Mouse (Mus musculus): ENCODE measurements around the gene Crebbp. TPM values are rescaled to one million over a fixed set of nuclear protein-coding genes. Genes with fewer than 3 reads are reported as not detected.

Gene Crebbp
- polyA plus RNA-seq, 1 experiment, result 56.9 TPM

- Histone ChIP-seq H3K4me1 (replicated peaks; ENCODE audit: control insufficient read depth, insufficient read depth, low read length) (no peaks in the 10 kb centered on the region), H3K36me3 (ENCODE audit: control insufficient read depth, insufficient read depth, low read length) (peaks cover 89% of the 10 kb centered on the region), H3K4me3 (ENCODE audit: control insufficient read depth, insufficient read depth, low read length) (no peak overlapping the region), H3K27me3 (ENCODE audit: control insufficient read depth, insufficient read depth, low read length) (no peaks in the 10 kb centered on the region), H3K27ac (ENCODE audit: control insufficient read depth, insufficient read depth, low read length) (no peak overlapping the region)
- DNase-seq, result no peak
- 98% methylated on average over 4 of the region's 4 CpGs for WGBS
- TF ChIP-seq CTCF (IDR thresholded peaks at IDR 0.05; ENCODE audit: borderline replicate concordance, control insufficient read depth, extremely low read depth, insufficient read depth, low read length, poor library complexity) (no peak), POLR2A (IDR thresholded peaks at IDR 0.05; ENCODE audit: control insufficient read depth, extremely low read depth, insufficient read depth, low read length, poor library complexity) (no peak)
Measured at GRCm38 (mm10) chr16:4117072-4117471, 96.7 kb downstream of the Crebbp start.

DNA sequence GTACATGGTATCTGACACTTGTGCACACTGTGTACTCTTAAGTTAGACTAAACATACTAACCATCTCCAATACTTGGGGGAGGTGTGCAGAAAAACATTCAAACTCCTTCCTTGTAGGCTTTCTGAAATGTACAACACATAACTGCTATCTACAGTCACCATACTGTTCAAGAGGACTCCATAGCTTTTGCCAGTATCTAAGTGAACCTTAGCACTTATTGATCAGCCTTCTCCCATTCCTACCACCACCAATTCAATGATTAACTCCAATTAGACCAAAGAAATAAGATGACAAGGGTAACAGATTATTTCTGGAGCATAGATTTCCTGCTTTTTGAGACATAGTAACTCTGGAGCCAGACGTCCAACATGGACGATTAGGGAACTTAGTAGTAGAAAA lies 113.4 kb downstream of the Crebbp start:
- TF ChIP-seq CTCF (IDR thresholded peaks at IDR 0.05; ENCODE audit: borderline replicate concordance, control insufficient read depth, extremely low read depth, insufficient read depth, low read length, poor library complexity), result no peak
- no peak for TF ChIP-seq POLR2A (IDR thresholded peaks at IDR 0.05; ENCODE audit: control insufficient read depth, extremely low read depth, insufficient read depth, low read length, poor library complexity)
- no peak for DNase-seq
- 94% methylated on average over 2 of the region's 2 CpGs for WGBS
- no peaks in the 10 kb centered on the region for H3K27me3 ChIP-seq (ENCODE audit: control insufficient read depth, insufficient read depth, low read length)
- no peaks in the 10 kb centered on the region for H3K4me1 ChIP-seq (replicated peaks; ENCODE audit: control insufficient read depth, insufficient read depth, low read length)
- no peak overlapping the region for H3K4me3 ChIP-seq (ENCODE audit: control insufficient read depth, insufficient read depth, low read length)
- H3K36me3 ChIP-seq (ENCODE audit: control insufficient read depth, insufficient read depth, low read length), result peaks cover 45% of the 10 kb centered on the region
- H3K27ac ChIP-seq (ENCODE audit: control insufficient read depth, insufficient read depth, low read length), result no peak overlapping the region

DNA sequence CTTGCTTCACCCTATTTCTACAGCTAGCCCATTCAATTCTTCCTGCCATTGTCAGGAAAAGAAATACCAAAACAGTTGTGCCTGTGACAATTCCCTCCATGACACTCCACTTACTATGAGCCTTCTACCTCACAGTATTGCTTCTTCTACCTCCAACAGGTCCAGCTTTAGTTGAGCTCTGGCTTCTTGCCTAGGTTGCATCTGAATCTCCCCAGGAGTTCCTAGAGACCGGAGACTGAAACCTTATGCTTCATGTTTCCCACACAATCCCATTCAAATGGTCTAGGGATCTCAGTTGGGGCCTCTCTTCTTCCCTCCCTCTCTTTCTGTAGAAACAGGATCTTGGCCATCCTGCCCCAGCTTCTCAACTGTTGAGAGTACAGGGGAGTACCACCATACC lies 116.3 kb downstream of the Crebbp start:
- H3K36me3 ChIP-seq (ENCODE audit: control insufficient read depth, insufficient read depth, low read length), result peaks cover 67% of the 10 kb centered on the region
- WGBS, result 100% methylated on average over 1 of the region's 1 CpGs
- TF ChIP-seq POLR2A (IDR thresholded peaks at IDR 0.05; ENCODE audit: control insufficient read depth, extremely low read depth, insufficient read depth, low read length, poor library complexity) (no peak), CTCF (IDR thresholded peaks at IDR 0.05; ENCODE audit: borderline replicate concordance, control insufficient read depth, extremely low read depth, insufficient read depth, low read length, poor library complexity) (no peak)
- H3K27me3 ChIP-seq (ENCODE audit: control insufficient read depth, insufficient read depth, low read length), result no peaks in the 10 kb centered on the region
- DNase-seq, result no peak
- no peak overlapping the region for H3K4me3 ChIP-seq (ENCODE audit: control insufficient read depth, insufficient read depth, low read length)
- H3K4me1 ChIP-seq (replicated peaks; ENCODE audit: control insufficient read depth, insufficient read depth, low read length), result no peaks in the 10 kb centered on the region
- H3K27ac ChIP-seq (ENCODE audit: control insufficient read depth, insufficient read depth, low read length), result no peak overlapping the region

DNA sequence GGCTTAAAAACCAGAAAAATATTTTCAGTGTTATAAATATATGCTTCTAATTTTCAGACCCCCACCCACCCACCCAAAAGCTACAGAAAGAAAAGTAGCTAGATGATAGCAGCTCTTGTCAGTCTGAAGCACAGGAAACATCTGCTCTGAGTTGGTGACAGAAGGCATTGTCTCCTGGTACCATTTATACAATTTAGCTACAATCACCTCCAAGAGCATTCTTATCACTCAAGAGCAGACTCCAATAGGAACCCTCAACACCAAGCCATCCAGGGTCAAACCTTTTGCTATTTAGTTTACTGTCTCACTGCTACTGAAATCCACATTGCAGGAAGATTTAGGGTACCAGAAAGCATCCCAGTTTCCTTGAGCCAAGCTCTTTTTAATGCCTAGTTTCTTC lies 116.9 kb downstream of the Crebbp start:
- Histone ChIP-seq H3K4me3 (ENCODE audit: control insufficient read depth, insufficient read depth, low read length) (no peak overlapping the region), H3K4me1 (replicated peaks; ENCODE audit: control insufficient read depth, insufficient read depth, low read length) (no peaks in the 10 kb centered on the region), H3K27me3 (ENCODE audit: control insufficient read depth, insufficient read depth, low read length) (no peaks in the 10 kb centered on the region), H3K27ac (ENCODE audit: control insufficient read depth, insufficient read depth, low read length) (no peak overlapping the region), H3K36me3 (ENCODE audit: control insufficient read depth, insufficient read depth, low read length) (peaks cover 73% of the 10 kb centered on the region)
- TF ChIP-seq POLR2A (IDR thresholded peaks at IDR 0.05; ENCODE audit: control insufficient read depth, extremely low read depth, insufficient read depth, low read length, poor library complexity) (no peak), CTCF (IDR thresholded peaks at IDR 0.05; ENCODE audit: borderline replicate concordance, control insufficient read depth, extremely low read depth, insufficient read depth, low read length, poor library complexity) (no peak)
- no peak for DNase-seq

DNA sequence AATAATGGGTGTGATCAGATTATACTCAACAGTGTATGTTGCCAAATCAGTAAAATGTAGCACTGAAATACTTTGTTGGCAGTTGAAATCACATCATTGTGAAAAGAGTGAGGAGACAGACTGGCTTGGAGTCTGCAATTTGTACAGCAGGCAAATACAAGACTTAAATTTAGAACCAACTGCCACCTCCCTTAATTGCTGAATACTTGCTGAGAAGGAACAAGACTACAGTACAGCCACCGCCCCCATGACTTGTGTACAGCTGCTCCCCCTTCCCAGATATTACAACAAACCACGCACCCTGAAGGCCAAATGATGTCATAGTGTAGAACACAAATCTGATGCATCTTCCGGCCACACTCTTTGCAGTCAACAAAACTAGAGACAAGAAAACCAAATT lies 117.7 kb downstream of the Crebbp start:
- DNase-seq, result no peak
- H3K4me1 ChIP-seq (replicated peaks; ENCODE audit: control insufficient read depth, insufficient read depth, low read length), result no peaks in the 10 kb centered on the region
- over 99% methylated on average over 3 of the region's 3 CpGs for whole genome bisulfite sequencing
- no peak overlapping the region for H3K4me3 ChIP-seq (ENCODE audit: control insufficient read depth, insufficient read depth, low read length)
- no peak overlapping the region for H3K27ac ChIP-seq (ENCODE audit: control insufficient read depth, insufficient read depth, low read length)
- peaks cover 75% of the 10 kb centered on the region for H3K36me3 ChIP-seq (ENCODE audit: control insufficient read depth, insufficient read depth, low read length)
- no peaks in the 10 kb centered on the region for H3K27me3 ChIP-seq (ENCODE audit: control insufficient read depth, insufficient read depth, low read length)
- TF ChIP-seq CTCF (IDR thresholded peaks at IDR 0.05; ENCODE audit: borderline replicate concordance, control insufficient read depth, extremely low read depth, insufficient read depth, low read length, poor library complexity), result no peak
- no peak for TF ChIP-seq POLR2A (IDR thresholded peaks at IDR 0.05; ENCODE audit: control insufficient read depth, extremely low read depth, insufficient read depth, low read length, poor library complexity)

DNA sequence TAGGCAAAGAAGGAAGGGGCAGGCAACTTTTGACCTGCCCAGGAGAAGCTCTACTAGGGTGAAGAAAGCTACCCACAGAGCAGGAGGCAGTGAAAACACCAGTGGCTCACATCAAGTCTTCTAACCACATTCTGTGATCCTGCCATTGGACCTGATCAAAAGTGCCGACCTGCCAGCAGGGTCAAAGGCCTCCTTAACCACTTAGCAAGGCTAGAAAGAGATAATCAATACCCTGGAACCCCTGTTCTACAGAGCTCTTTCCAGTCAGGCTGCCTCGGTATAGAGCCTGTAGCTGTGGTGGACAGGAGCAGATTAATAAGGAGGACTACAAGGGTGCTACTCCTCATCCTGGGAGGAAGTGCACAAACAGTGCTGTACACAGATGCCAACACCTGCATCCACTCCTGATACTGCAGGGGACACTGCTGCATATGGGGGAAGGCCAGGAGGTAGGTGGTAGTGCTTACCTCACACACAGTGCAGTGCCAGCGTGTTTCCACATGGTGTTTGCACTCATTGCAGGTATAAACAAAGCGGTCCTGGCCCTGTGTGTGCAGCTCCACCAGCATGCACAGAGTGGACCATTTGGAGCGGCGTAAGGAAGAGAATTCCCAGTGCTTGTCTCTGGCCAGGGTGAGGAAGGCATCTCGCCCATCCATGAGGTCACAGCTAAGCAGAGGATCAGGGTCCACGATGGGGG lies 126.4 kb downstream of the Crebbp start:
- no peak for TF ChIP-seq POLR2A (IDR thresholded peaks at IDR 0.05; ENCODE audit: control insufficient read depth, extremely low read depth, insufficient read depth, low read length, poor library complexity)
- Histone ChIP-seq H3K4me1 (replicated peaks; ENCODE audit: control insufficient read depth, insufficient read depth, low read length) (no peaks in the 10 kb centered on the region), H3K36me3 (ENCODE audit: control insufficient read depth, insufficient read depth, low read length) (peaks cover 82% of the 10 kb centered on the region), H3K27me3 (ENCODE audit: control insufficient read depth, insufficient read depth, low read length) (no peaks in the 10 kb centered on the region), H3K27ac (ENCODE audit: control insufficient read depth, insufficient read depth, low read length) (no peak overlapping the region), H3K4me3 (ENCODE audit: control insufficient read depth, insufficient read depth, low read length) (no peak overlapping the region)
- DNase-seq, result no peak
- 97% methylated on average over 8 of the region's 8 CpGs for WGBS

GRCm38 (mm10) chr16:4085851-4086387 lies 127.9 kb downstream of the Crebbp start:
- Histone ChIP-seq H3K4me1 (replicated peaks; ENCODE audit: control insufficient read depth, insufficient read depth, low read length) (no peaks in the 10 kb centered on the region), H3K36me3 (ENCODE audit: control insufficient read depth, insufficient read depth, low read length) (peaks cover 68% of the 10 kb centered on the region), H3K4me3 (ENCODE audit: control insufficient read depth, insufficient read depth, low read length) (no peak overlapping the region), H3K27me3 (ENCODE audit: control insufficient read depth, insufficient read depth, low read length) (no peaks in the 10 kb centered on the region), H3K27ac (ENCODE audit: control insufficient read depth, insufficient read depth, low read length) (no peak overlapping the region)
- DNase-seq, result no peak
- 98% methylated on average over 9 of the region's 9 CpGs for WGBS
- TF ChIP-seq CTCF (IDR thresholded peaks at IDR 0.05; ENCODE audit: borderline replicate concordance, control insufficient read depth, extremely low read depth, insufficient read depth, low read length, poor library complexity), result no peak
- TF ChIP-seq POLR2A (IDR thresholded peaks at IDR 0.05; ENCODE audit: control insufficient read depth, extremely low read depth, insufficient read depth, low read length, poor library complexity), result no peak

Data from thymus, adult 2 months (tissue).